Mouse (Mus musculus): Measurements from ENCODE around the gene Dhx36.
A peak's percentile ranks its signal among the peaks of the same experiment; 100 is the strongest.

The Dhx36 gene

DNA sequence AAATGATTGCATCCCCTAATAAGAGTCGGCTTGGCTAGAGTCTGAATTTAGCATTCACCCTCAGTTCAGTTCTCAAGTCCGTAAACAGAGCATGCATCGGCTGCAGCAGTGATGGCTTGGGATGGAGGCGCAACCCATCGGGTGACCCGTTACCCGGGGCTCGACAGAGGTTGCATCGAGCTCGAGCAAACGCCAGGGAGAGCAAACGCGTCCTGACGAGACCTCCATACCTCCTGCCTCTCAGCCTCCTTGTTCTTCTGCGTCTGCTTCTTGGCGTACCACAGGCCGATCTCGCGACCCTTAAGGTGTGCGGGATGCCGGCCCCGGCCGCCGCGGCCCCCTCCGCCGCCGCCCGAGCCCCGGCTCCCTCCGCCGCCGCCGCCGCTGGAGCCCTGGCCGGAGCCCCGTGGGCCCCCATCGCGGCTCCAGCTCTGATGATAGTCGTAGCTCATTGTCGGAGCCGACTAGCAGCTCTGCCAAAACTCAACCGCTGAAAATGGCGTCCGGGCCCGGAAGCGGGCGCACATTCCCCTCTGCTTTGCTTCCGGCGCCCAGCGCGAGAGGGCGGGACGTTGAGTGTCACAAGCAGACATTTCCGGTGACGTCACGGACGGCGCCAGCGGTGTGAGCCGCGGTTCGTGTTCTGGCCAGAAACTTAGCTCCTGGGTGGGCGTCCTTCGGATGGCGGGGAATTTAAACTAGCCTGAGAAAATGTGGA is at the start of gene Dhx36:
Dhx36 (minus strand) TSS at position 517 of the 718 bp plus-strand sequence.
- DNase-seq: peak; percentile 99

DNA sequence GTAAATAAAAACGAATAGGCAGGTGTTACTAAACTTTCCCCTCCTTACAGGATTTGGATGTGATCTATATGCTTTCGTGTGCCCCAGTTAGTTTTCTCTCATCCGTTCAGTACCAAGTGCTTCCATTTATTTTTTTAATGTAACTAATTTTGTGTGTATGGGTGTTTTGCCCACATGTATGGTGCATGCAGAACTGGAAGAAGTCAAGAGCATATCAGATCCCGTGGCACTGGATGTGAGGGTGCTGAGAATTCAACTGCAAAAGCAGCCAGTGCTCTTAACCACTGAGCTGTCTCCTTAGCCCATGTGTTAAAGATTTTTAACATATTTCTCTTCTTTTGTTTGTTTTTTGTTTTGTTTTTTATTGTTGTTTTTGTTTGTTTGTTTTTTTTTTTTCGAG is 20.8 kb upstream of the Dhx36 start:
- no peak for DNase-seq

DNA sequence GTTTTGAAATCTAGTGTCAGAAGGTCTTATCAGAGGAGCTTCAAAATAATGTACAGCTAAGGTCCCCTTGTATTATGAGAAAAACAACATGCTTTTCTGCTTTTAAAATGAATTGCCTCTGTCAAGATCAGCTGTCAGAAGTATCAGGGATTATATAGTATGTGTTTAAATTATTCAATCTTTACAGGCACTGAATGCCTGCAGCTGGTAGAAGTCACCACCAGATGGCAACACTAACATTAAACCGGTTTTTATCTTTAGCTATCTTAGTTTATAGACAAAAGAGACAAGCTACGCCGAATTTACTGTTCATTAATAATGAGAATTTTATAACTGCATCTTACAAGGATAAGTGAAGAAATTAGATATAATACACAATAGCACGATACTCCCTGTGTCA is 20.4 kb upstream of the Dhx36 start:
- peak; percentile 28 for DNase-seq

DNA sequence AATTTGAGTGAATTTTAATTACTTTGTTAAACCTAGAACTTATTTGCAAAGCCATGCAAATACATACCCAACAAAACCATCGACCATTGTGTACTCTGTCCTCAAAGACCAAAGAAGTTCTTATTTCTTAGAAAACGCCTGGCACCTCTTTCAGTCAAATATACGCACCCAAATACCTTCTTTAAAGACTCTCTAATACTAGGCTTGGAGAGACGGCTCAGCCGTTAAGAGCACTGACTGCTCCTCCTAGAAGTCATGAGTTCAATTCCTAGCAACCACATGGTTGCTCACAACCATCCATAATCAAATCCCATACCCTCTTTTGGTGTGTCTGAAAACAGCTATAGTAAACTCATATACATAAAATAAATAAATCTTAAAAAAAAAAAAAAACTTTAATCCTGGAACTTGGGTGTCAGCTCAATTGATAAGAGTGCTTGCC is 423 bp upstream of the Dhx36 start:
- no peak for DNase-seq

DNA sequence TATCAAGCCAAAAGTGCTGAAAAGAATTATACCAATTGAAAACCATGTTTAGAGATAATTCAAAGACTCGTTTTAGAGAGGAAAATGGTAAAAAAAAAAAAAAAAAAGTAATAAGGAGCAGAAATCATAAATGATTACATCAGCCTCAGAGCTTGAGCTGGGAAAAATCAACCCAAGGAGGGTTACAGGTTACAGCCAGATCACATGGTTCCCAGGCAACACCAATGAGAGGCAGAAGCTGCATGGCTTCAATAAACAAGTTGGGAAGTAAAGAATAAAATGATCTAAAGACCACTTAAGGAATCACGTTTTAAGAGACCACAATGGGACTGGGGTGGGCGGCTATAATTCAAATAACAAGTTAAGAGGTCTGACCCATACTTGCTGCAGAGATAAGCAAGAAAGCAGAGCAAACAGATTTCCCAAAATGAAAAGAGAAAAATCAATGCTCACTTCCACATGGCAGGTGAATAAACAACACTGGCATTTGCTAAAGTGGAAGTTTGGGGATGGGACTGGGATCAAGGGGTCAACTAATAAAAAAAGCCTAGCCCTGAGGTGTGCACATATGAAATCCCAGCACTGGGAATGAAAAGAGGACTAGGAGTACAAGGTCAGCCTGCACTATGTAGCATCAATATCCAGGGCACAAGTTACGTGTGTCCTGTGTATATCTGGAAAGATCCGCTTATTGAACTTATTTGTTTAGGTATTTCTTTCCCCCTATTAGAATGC is 1.5 kb downstream of the Dhx36 start:
- no peak for DNase-seq

DNA sequence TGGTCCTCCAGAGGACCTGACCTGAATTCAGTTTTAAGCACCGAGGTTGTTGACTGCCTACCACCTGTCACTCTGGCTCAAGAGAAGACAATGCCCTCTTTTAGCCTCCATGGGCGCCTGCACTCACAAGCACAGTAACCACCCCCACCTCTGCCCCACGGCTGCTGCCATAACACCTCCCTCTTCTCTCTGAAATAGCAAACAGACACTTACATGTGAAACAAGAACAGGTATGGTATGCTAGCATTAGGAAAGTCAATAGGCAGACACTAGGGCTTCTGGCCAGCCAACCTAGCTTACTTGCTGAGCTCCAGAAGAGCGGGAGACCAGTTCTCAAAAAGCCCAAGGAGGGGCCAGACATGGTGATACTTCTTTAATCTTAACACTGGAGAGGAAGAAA is 7.5 kb downstream of the Dhx36 start:
- DNase-seq: no peak

DNA sequence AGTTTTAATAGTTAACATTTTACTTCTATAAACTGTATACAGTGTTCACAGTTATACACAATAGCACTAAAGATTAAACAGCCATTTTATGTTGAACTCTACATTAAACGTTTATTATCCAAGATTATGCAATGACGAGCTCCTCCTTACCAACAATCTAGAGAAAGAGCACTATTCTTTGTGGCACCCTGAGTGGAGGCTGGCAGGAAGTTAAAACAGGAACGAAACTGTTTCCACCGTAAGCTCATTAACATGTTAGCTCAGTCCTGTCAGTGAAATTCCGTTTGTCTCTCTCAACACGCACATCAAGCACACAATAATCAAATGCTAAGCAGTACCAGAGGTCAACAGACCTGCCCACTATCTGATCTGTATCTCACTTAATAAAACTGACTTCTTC is 14.2 kb downstream of the Dhx36 start:
- no peak for DNase-seq

DNA sequence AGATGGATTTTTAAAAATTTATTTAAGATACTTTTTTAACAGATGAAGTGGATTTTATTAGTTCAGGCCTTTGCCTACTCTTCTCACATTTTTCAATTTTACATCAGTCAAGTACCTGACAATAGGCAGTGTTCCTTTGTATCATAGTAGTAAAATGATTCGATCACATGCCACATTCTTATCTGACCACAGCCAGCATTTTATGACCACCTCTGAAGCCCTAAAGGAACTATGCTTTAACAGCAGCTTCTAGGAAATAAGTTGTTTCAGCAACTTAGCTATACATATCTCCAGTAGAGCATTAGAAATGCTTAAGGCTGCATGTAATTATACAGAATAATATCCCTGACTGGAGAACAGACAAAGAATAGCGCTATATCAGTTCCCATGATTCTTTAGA is 22.5 kb downstream of the Dhx36 start:
- no peak for DNase-seq

DNA sequence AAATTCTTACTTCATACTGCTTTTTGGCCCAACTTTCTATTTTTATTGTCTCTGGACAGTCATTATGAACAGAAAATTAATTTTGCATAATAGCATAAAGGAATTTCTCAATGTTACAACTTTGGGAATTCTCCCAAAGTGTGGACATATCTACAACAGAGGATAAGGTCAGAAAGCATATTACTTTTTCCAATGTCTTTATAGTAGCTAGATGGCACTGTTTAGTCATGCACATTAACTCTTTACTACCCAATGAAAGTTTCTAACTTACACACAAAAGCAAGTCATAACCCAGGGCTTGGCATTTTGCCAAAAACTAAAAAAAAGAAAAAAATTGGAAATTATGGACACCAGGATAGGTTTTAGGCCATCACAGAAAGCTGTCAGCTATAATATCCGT is 36.6 kb downstream of the Dhx36 start:
- DNase-seq: no peak

DNA sequence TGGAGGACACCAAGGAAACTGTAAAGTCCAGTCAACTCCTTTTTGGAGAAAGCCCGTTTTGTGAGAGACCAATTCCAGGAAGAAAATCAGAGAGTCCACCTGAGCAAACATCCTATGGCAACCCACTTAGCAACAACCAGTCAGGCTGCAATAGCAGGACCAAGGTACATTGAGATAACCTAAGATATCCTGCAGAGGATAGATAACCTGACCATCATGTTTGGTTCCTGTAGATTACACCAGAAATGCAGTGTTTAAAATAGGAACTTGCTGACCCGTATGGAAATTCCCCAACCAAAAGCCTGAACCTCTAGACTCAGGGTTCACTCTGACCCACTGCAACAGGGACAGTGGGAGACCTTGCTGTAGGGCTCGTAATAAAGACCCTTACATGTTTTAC is 42.5 kb downstream of the Dhx36 start:
- no peak for DNase-seq

DNA sequence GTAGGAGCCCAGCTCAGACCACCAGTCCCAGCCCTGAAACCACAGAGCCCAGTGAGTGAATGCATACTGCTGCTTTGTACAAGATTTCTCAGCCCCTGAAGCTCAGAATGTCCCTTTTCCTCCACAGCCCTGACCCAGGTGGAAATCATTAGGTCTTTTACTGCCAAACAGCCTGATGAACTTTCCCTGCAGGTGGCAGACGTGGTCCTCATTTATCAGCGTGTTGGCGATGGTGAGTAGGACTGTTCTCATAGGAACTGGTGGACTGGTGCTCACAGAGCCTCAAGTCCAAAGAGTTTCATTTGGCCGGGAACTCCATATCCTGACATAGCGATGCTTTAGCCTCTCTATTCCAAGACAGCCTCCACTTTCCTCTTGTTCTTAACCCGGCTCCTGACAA is 47.3 kb downstream of the Dhx36 start:
- no peak for DNase-seq

DNA sequence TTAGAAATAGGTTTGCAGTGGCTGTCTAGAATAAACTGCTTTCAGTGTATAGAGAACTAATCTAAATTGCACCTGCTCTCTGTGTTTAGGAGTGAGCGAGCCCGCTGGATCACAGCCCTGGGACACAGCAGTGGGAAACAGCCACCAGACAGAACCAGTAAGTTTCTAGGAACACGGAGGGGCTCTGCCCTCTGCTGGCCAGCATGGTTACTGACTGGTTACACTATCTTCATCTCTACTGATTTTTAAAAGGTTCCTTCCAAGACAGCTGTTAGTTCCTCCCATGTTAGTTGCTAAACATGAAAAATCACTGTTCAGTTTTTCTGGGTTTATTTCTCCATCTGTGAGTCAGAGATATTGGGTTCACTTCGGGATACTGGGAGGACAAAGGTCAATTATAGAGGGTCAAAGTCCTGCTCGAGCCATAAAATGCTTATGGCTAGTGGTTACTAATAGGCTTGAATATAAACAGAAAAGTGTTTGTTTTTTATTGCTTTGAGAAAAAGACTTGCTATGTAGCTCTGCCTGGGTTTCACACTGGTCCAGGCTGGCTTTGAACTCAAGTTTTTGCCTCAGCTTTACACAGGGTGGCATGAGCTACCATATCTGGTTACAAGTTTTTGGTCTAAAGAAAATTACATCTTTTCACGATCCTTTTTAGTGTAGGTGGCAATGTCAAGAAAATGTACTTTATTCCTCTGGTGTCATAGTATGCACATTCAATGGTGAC is 48.4 kb downstream of the Dhx36 start:
- DNase-seq: peak; percentile 75

DNA sequence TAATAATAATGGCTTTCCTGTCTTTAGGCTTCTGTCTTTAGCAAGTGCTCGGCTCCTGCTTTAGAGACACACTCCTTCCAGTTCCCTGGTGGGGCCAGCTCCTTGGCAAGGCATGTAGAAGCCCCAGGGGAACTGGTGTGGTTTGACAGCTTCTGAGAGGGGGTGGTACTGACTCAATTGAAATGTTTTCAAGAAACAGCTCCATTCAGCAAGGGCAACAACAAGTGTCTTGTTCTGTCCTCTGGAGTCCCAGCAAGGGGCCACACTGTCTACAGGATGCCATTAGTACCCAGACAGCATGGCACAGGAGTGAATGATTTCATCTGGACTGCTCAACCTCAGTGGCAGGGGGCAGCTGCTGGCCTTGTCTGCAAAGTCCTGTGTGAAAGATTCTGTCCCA is 51.0 kb downstream of the Dhx36 start:
- DNase-seq: peak; percentile 12

DNA sequence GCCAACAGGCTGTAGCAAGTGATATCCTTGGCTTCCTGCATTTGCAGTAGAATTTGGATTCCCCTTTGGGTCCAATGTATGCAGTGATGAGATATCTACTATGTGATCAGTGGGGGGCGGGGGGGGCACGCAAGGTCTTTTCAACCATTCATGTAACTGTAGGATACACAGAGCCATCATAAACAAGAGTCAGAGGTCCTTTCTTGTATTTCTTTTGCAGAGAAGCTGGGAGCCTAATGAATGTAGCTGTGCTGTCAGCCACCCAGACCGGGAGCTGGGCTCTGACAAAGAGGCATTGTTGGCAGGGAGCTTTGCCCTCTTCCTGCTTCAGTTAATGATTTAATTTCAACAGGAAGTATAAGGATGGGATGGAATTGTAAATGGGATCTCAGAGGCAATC is 52.7 kb downstream of the Dhx36 start:
- no peak for DNase-seq

DNA sequence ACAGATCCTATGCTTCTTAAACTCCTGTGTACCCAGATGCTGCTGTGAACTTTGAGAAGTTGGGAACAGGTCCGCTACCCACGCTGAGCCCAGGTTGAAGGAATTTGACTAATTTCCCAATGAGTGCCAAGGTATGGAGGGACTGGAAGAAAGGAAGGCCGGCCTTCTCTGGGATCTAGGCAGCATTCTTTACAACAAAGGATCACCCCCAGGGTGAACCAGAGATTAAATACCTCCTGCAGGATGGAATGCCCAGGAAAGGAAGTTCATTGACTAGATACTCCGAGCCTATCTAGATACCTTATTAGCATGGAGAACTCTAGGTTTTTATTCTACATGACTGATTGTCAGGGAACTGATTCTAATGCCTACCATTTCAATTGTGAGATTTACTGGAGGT is 53.8 kb downstream of the Dhx36 start:
- DNase-seq: no peak

DNA sequence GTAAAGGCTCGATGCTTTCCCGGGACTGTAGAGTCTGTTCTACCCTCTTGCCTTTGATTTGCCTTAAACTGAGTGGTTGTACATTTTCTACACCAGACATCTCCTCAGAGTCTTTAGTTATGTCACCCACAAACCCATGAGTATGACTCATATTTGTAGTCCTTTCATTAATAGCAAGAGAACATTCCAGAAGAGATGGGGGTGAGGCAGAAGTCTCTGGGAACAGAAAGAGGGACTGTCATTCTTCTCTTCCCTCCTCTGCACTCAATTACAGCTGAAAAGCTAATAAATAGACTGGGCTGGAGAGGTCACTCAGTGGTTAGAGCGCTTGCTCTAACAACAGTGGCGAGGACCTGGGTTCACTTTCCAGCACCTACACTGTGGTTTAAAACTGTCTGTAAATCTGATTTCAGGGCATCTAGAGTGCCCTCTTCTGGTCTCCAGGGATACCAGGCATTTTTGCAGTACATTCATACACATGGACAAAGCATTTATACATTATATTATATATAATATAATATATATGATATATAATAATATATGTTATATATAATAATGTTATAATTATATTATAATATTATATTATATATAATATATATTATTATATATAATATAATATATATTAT is 56.8 kb downstream of the Dhx36 start:
- DNase-seq: no peak

DNA sequence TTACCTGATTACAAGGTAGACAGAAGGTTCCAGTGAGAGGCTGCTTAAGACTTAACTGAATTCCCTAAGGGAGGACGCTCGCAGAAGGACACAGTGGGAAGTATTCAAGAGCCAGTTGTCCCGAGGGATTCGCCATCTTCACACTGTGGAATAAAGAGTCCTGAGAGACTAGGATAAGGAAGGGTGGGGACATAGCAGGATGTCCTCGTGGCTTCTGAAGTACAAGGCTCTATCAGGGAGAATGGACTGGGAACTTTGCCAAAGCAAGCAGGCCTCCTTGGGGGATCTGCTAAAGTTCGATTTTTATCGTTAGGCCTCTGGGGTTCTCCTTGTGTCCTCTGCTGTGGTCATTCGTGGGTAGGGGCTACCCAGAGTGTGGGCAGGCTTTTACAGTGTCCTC is 59.7 kb downstream of the Dhx36 start:
- DNase-seq: no peak

DNA sequence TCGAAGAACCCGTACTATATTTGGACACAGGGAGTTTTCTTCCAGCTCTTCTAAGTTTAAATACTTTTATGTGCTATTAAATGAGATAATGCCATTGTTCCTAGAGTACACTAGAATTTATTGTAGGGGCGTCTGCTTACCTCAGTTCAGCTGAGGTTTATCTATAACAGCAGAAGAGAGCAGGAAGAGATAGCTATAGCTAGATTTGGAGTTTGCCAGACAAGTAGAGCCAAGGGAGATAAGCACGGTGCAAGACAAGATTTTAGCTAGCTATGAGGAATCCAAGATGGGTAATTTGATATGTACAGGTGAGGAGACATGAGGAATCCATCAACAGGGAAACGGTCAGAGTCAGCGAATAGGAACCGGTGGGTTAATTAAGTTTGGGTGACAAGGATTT is 60.5 kb downstream of the Dhx36 start:
- DNase-seq: no peak

DNA sequence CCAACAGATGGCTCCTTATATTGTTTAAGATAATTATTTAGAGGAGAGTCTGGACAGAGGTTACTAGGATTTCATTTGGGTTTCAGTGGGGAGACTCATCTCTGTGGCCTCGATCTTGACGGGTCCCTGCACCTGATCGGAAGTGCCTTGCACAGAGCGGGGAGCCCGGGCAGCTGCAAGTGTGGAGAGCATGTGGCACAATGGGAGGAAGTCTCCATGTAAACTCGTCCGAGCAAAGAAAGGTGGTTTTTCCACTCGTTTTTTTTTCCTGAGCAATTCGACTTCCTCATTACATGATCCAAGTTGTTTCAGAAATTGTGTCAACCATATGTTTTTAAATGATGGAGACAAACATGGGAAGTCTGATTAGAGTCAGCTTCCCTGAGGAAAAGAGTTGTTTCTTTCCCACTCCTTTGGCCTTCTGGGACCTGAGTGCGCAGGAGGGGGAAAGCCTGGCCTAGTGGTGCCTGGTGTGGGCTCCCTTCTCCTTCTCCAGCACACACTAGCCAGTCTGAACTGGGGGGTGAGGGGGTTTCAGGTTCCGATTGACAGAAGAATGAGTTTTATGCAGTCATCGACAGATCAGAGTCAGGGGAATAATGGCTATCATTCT is 63.1 kb downstream of the Dhx36 start:
- DNase-seq: no peak

DNA sequence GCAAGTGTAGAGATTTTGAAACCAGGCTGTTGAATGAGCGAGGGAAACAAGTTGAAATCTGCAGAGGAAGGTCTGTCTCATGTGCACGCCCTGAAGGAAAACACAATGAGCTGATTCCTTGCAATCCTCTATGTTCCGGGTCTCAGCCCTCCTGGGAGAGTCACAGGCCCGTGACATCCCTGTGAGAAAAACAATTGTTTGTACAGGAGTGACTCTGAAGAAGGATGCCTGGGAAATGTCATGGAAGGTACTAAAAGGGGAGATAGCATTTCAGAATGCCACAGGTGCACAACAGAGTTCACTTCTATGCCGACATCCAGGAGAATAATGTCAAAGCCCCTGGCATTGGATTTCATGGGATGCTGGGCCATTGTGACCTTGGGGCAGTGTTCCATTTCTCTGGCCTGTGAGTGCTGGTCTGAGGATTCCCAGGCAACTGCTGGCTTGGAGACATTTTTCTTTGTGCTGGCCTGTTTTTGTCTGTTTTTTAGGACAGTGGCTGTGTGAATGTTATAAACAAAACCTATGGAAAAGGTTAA is 66.3 kb downstream of the Dhx36 start:
- DNase-seq: no peak

DNA sequence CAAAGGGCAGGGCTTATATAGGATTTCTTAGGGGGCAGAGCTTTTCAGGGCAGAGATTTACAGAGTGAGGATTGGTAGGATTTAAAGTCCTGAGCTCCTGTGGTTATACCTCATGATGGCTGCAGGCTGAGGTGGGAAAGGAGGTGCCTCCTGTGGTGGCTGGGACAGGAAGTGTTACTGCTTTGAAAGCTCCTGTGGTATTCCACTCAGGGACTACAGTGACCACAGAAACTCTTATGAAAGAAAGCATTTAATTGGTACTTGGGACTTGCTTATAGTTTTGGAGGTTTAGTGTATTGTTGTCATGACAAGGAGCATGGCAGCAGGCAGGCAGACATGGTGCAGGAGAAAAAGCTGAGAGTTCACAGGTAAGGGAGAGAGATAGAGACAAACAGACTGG is 70.9 kb downstream of the Dhx36 start:
- DNase-seq: no peak

DNA sequence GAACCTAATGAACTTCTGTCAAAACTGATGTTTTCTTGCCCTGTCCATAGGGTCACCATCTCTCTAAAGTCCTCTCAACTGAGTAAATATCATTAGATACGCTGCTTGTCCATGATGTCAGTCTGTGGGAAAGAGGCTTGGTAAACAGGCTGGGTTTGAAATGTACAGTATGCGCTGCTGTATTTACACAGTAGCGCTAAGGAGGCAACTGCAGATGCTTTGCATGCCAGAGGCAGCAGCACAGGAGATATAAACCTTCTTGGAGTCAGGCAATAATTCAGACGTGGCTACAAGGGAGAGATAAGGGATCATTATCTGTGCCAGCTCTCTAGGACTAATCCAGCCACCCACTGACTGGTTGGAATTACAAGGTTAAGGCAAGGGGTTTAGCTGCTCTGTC is 73.1 kb downstream of the Dhx36 start:
- DNase-seq: no peak
